ENCODE assay signal across 8 mouse cellular contexts in the genomic region with DNA sequence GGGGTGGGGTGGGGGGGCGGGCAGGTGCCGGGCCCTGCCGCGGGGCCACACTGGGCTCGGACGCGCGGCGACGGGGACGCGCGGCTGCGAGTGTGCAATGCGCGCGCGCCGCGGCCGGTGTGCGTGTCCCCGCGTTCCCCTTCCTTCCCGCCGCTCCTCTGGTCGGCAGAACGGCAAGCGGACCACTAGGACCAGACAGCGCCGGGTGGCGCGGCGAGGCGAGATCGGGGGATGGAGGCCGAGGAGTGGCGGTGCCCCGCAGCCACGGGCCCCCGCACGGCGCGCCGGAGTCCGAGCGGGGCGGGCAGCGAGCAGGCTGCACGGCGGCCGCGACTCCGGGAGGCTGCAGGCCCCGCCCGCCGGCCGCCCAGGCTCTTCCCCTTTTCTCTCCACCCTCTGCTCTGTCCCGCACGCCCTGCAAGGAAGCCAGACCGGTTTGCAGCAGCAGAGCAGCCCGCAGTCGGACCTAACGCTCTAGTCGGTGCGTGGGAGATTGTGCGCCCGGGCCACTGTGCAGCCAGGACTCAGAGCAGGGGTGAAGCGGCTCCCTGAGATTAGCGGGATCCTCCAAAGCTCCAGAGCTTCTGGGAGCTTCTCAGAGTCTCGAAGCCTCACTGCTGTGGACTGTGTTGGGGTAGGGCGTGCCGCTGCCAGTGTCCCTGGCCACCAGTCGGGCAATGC. TPM values are rescaled to one million over a fixed set of nuclear protein-coding genes. Genes with fewer than 3 reads are reported as not detected.
DNase-seq lines count a peak whose midpoint lies in the region; TF ChIP-seq lines count a peak whose summit lies in the region.

No protein-coding gene starts in this region.

- peak; percentile 40 for DNase-seq in ES-E14 (ENCODE audit: low read depth, low spot score)
- peak; percentile 84 for DNase-seq in cerebellum, adult 8-10 months
- DNase-seq in forelimb bud, embryonic 11.5 days (ENCODE audit: low read depth, low spot score): peak; percentile 56
- peak; percentile 83 for DNase-seq in hindbrain, embryonic 10.5 days (ENCODE audit: low spot score)
- peak; percentile 63 to 74 for DNase-seq in layer of hippocampus, postnatal 10 days (ENCODE audit: low spot score in 2 of 2)
- DNase-seq in lung, postnatal 10 days: peak; percentile 75
- peak; percentile 51 for DNase-seq in ovary, postnatal 14 days (ENCODE audit: low spot score)
- peak; percentile 66 for DNase-seq in thymus, postnatal 14 days

- peak overlapping the region; percentile 80 to 91 for H3K4me3 ChIP-seq in ES-E14 (ENCODE audit: insufficient read depth in 1 of 2, low read depth in 1 of 2, low read length in 2 of 2, poor library complexity in 1 of 2, severe bottlenecking in 1 of 2)
- peak overlapping the region; percentile 87 for H3K4me3 ChIP-seq in hindbrain, embryonic 10.5 days

- H3K36me3 ChIP-seq in ES-E14 (ENCODE audit: control insufficient read depth, insufficient read depth, low read length, poor library complexity, severe bottlenecking): no peaks in the 10 kb centered on the region
- no peaks in the 10 kb centered on the region for H3K36me3 ChIP-seq in hindbrain, embryonic 10.5 days

- H3K27ac ChIP-seq in ES-E14 (ENCODE audit: insufficient read depth, low read depth, low read length, poor library complexity, severe bottlenecking): no peak overlapping the region
- H3K27ac ChIP-seq in hindbrain, embryonic 10.5 days: peak overlapping the region; percentile 93

- peaks cover 8 to 9% of the 10 kb centered on the region in 2 experiments; a peak in 3 of 4 replicates for H3K4me1 ChIP-seq in ES-E14 (ENCODE audit: control insufficient read depth in 2 of 2, insufficient read depth in 2 of 2, low read length in 2 of 2, poor library complexity in 1 of 2)
- H3K4me1 ChIP-seq in hindbrain, embryonic 10.5 days (replicated peaks): peaks cover 43% of the 10 kb centered on the region

- H3K9ac ChIP-seq in ES-E14 (ENCODE audit: insufficient read depth, low read depth, low read length, poor library complexity, severe bottlenecking): peak overlapping the region; percentile 79

- in situ Hi-C loops in ES-E14 (cut with MboI; ENCODE audit: low sequenced_read_pairs in 2 of 2, unreplicated experiment in 2 of 2): no loop called here

- WGBS in hindbrain, embryonic 10.5 days: under 1% methylated on average over 72 of the region's 74 CpGs

- H3K27me3 ChIP-seq in hindbrain, embryonic 10.5 days (ENCODE audit: insufficient read depth, poor library complexity, severe bottlenecking): peaks cover 38% of the 10 kb centered on the region

- H3K9me3 ChIP-seq in ES-E14 (ENCODE audit: control insufficient read depth, insufficient read depth, low read depth, low read length): no peaks in the 10 kb centered on the region
- H3K9me3 ChIP-seq in hindbrain, embryonic 10.5 days: no peaks in the 10 kb centered on the region

TF ChIP-seq in ES-E14, 5 proteins besides CTCF, POLR2A, EP300 and RAD21:
- TF ChIP-seq MAFK (IDR thresholded peaks at IDR 0.05; ENCODE audit: insufficient read depth, low read depth, low read length): no peak
- TF ChIP-seq ZNF384 (IDR thresholded peaks at IDR 0.05; ENCODE audit: low read depth, low read length): no peak
- TF ChIP-seq ZC3H11A (IDR thresholded peaks at IDR 0.05; ENCODE audit: borderline replicate concordance, low read depth, low read length): no peak
- TF ChIP-seq HCFC1 (IDR thresholded peaks at IDR 0.05; ENCODE audit: borderline replicate concordance, insufficient read depth, low read length): no peak
- no peak for TF ChIP-seq CHD2 (IDR thresholded peaks at IDR 0.05; ENCODE audit: low read depth, low read length)
TF ChIP-seq in ES-E14: peak in this region for 0.

RNA-seq across cellular contexts. Expression of gene Pip5k1b, which starts 0.4 kb away (rescaled TPM):
- total RNA-seq in ES-E14 (2012; rRNA removed): 1.8 and 2.1 TPM in 2 replicates
- 0.82 and 2.2 TPM in 2 replicates for polyA plus RNA-seq in hindbrain, embryonic 10.5 days (2016; fragmentation: Nextera tagmentation; extraction: Ambion mirVana)
- total RNA-seq in layer of hippocampus, postnatal 10 days (2021): 10 to 100 TPM; 21.6 to 21.7 TPM
